Mouse (Mus musculus) erythroblast, embryonic 14.5 days (primary cell): ENCODE measurements around the gene Arhgap35.

Experiments used
- GATA1 ChIP-seq: IDR thresholded peaks from 2 replicates; pipeline ENCODE4 v1.6.1; 2012; ENCODE audit warnings: low read length, inconsistent platforms, mixed read lengths
- TAL1 ChIP-seq: IDR thresholded peaks from 3 replicates; pipeline ENCODE4 v1.6.1; 2012; ENCODE audit warnings: low read length, inconsistent platforms, mixed read lengths

- TF ChIP-seq TAL1 = no peak
- TF ChIP-seq GATA1 = no peak
Measured at GRCm38 (mm10) chr7:16472116-16472709, 142.6 kb downstream of the Arhgap35 start.
